Mouse (Mus musculus) stomach, postnatal 0 days (tissue): Measurements from ENCODE around the gene Mxd1.

Experiments
- CTCF ChIP-seq: IDR thresholded peaks from 2 replicates; pipeline ENCODE4 v1.5.1; 2016; ENCODE audit warnings: antibody characterized with exemption, low read depth, mild to moderate bottlenecking, moderate library complexity
- EP300 ChIP-seq: optimal IDR thresholded peaks from 2 replicates; pipeline ENCODE3; 2016; ENCODE audit warnings: antibody characterized with exemption

DNA sequence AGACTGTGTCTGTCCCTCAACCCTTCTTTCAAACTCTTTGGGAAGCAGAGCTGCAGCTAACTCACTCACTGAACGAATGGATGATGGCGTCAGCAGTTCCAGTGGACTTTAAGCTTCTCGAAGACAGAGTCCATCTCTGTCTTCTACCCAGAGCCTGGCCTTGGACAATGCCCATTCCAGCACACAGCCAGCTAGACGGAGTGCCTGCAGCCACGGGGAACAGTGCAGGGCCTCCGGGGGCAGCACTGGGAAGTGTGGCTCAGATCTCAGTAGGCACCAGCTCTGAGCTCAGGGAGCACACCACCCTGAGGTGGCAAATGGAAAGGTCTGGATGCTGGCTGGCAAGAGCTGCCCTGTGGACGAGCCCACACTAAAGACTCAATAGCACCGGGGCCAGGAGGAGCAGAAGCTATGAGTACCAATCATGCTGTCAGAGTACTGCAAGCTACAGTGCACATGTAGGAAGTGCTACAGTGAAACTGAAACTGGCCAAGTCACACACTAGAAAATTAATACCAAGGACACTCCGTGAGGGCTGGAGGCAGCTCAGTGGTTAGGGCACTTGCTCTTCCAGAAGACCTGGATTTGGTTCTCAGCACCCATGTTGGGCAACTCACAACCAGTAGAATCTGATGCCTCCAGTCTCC is 14.6 kb downstream of the Mxd1 start:
- peak; percentile 48 for TF ChIP-seq CTCF
- TF ChIP-seq EP300 = no peak
